ENCODE assay signal across 1 mouse cellular context in the genomic region with DNA sequence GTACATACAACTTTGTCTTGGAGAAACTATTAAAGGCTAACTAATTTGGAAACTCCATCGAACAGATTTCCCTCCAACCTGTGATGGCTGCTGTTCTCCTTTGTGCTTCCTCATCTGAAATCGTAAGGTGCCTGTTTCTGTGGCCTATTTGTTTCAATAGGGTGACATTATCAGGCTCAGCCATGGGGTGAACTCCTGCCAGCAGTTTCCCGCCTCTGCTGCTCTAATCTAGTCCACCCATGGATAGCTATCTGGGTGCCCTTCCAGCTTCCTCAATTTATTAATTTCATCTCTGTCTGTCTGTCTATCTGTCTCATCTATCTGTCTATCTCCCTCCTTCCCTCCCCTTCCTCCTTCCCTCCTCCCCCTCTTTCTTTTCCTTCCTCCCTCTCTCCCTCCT.
TF ChIP-seq lines count a peak whose summit lies in the region.

No protein-coding gene starts in this region.

TF ChIP-seq in MEL, 35 proteins besides CTCF, POLR2A, EP300 and RAD21 (continued from another document):
- no peak for TF ChIP-seq JUND (IDR thresholded peaks at IDR 0.05; ENCODE audit: low read depth, low read length)
- TF ChIP-seq MXI1 (IDR thresholded peaks at IDR 0.05; ENCODE audit: low read depth, low read length) = no peak
- no peak for TF ChIP-seq ZKSCAN1 (IDR thresholded peaks at IDR 0.05; ENCODE audit: low read depth, low read length)
- no peak; the same call in 1 of the 2 replicates for TF ChIP-seq MAX (IDR thresholded peaks at IDR 0.05; ENCODE audit: low read length)
- TF ChIP-seq RCOR1 (IDR thresholded peaks at IDR 0.05; ENCODE audit: low read depth, low read length) = peak; percentile 86
- TF ChIP-seq TAL1 (IDR thresholded peaks at IDR 0.05; ENCODE audit: low read length) = peak; percentile 76
- no peak for TF ChIP-seq GABPA (IDR thresholded peaks at IDR 0.05; ENCODE audit: low read depth, low read length)
- peak; percentile 51; the same call in 1 of the 2 replicates for TF ChIP-seq ELF1 (IDR thresholded peaks at IDR 0.05; ENCODE audit: low read depth, low read length)
- TF ChIP-seq SIN3A (IDR thresholded peaks at IDR 0.05; ENCODE audit: low read length) = peak; percentile 36; the same call in 1 of the 2 replicates
- TF ChIP-seq ZMIZ1 (IDR thresholded peaks at IDR 0.05; ENCODE audit: low read depth, low read length) = no peak
- no peak for TF ChIP-seq MYB (IDR thresholded peaks at IDR 0.05; ENCODE audit: low read depth, low read length)
- peak; percentile 98 for TF ChIP-seq GATA1 (IDR thresholded peaks at IDR 0.05; ENCODE audit: low read depth, low read length)
- TF ChIP-seq ETS1 (IDR thresholded peaks at IDR 0.05; ENCODE audit: low read depth, low read length) = peak; percentile 83
- no peak for TF ChIP-seq ZNF384 (IDR thresholded peaks at IDR 0.05; ENCODE audit: low read depth, low read length)
- no peak for TF ChIP-seq MAFK (IDR thresholded peaks at IDR 0.05; ENCODE audit: borderline replicate concordance, low read depth, low read length)
- 0 out of 2 replicates have a peak, but pooled peaks have one; percentile 14 for TF ChIP-seq MYC (IDR thresholded peaks at IDR 0.05; ENCODE audit: low read depth, low read length)
